Mouse (Mus musculus) spleen, postnatal 10 days (tissue): Measurements from ENCODE around the gene Sh3bgrl2.
A peak's percentile ranks its signal among the peaks of the same experiment; 100 is the strongest.
"Not testable (repeated sequence)": the region's sequence is repeated elsewhere in the genome, so short reads cannot be mapped to it uniquely, and the experiment has no call there.

Experiments
- DNase-seq, 2 experiments: peaks; one replicate each; pipeline ENCODE4 v3.0.0; 2021 to 2022; ENCODE audit warnings: low spot score in 2 of 2

The Sh3bgrl2 gene

DNA sequence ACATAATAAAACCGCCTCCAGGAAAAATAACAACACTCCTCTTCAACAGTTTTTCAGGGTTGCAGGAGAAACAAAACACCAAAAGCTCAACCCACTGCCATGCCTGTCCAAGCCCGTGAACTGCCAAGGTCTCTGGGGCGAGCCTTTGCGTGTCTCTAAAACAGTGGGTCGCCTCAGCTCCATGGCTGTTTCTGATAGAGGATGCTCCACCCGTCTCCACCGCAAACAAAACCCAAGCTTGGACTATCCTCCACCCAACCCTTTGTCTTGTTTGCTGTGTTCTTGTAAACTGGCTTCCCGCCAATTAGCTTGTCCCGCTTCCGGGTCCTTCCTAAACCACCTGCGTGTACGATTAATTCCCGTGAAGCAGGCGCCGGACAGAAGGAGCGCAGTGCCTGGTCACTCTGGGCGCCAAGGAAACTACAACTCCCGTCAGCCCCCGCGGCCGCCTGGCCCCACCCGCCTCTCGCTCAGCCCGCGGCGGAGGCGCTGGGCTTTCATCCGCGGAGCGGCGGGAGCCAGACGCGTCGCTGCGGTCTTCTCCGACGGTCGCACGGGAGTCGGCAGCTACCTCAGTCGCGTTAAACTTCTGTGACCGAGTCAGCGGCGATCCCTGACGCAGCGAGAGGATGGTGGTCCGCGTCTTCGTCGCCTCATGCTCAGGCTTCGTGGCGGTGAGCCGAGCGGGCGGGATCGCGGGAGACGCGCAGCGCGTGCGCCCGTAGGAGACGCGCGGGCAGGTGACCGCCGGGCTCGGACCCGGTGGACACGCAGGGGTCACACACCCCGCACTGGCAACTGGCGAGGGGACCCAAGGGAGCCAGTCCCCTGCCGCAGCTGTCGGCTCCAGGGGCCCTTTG is at the start of gene Sh3bgrl2:
Sh3bgrl2 (plus strand) TSS at position 498 of the 860 bp plus-strand sequence.
- DNase-seq: peak; percentile 34 to 64

- DNase-seq: not testable (repeated sequence)
Measured at GRCm38 (mm10) chr9:83519081-83519480, 29.0 kb upstream of the Sh3bgrl2 start.

GRCm38 (mm10) chr9:83519510-83520155 is 28.5 kb upstream of the Sh3bgrl2 start:
- DNase-seq: no peak

GRCm38 (mm10) chr9:83527341-83528060 is 20.6 kb upstream of the Sh3bgrl2 start:
- no peak for DNase-seq

DNA sequence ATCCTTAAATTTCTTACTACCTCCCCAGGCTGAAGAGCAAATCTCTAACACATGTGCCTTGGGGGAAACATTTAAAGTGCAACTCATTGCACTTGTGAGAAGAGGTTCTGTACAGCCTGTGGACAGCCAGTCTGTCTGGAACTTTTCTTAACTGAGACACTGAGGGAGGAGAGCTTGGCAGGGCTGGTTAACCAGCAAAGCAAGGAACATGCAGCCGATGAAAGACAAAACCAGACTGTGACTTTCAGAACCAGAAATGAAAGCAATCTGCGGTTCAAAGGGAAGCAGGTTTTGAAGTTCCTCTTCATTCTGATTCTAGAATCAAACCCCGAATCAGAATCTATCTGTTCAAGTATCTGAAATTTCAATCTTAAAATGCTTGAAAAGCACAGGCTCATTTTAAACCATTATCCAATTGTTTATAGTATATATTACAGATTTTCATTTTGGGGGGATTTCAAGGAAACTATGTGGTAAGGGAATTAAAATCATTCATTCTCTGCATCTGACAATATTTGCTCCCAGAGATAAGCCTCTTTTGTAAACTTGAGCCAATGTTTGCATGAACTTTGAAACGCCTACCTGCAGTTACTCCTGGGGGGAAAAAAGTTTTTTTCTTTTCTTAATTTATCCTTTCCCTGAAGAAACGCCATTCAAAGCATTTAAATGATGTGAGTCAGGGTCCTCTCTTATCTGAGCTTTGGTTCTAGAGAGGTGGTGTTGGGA is 14.9 kb upstream of the Sh3bgrl2 start:
- no peak for DNase-seq

DNA sequence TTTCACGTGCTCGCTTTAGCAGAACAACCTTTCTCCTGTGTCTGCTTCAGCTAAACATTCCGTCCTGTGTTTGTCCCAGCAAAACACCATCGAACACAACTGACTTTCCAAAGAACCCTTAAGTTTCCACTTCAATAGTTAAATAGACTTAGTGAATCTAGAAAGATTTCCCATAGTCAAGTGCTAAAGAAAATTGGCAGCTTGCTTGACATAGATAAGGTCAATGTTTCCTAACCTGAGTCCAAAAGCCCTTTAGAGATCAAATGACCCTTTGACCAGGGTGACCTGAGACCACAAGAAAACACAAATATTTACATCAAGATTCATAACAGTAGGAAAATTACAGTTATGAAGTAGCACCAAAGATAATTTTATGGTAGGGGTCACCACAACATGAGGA is 11.2 kb upstream of the Sh3bgrl2 start:
- no peak for DNase-seq

DNA sequence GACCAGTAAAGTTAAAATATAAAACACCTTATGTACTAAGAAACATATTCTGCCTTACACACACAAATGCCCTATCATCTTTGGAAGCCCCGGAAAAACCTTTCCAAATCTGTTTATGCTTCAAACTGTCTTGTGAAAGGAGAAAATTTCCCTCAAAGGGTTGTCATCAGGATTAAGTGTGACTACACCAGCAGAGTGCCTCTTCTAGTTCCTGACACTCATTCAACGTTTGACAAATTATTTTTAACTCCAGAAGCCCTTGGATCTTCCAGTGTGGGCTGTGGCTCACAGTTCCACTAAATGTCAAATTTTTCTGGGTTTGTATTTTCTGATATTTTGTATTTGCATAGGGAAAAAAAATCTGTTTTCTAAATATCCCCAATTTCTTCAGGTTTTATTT is 10.6 kb upstream of the Sh3bgrl2 start:
- no peak for DNase-seq

- DNase-seq: no peak
Measured at GRCm38 (mm10) chr9:83537921-83538536, 10.1 kb upstream of the Sh3bgrl2 start.

DNA sequence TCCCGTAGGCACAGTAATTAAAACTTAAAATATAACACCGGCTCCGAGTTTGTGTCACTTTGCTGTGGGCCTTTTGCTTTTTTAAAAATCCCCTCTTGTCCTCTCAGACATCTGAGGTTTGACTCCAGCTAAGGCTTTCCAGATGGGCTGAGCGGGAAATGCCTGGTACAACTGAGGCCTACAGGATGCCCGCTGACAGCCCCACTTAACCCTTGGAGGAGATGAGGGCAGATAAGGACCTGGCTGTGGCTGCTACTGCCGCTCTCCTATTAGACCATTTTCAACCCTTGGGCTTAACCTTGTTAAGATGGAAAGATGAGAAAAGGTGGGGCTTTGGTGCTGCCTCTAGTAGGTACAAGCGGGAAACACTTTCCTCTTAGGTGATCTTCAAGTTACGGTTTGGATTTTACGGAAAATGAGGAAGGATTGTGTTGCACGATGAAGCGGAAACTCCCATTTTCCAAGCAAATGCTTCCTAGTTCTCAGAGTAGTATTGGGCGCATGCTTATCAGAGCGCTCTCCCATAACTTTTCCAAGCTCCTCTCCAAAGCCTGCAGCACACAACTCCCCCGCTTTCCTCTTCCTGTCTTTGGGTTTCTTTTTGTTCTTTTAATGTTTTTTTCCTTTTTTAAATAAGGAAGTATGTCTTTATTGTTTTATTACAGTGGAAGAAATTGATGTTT is 8.2 kb upstream of the Sh3bgrl2 start:
- no peak for DNase-seq

DNA sequence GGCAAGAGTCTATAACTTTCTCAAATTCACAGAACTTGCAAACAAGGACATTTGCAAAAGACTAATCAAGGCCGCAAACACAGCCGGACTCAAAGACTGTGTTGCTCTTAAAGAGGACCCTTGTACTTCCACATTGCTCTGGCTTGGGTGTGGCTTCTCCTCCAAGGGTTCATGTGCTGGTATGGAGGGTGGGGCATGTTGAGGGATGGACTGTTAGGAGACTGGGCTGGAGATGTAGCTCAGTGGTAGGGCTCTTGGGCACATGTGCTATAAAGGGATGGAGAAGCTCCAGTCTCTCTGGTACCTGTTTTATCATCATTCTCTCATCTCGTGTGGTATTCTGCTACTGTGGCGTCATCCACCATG is 7.7 kb upstream of the Sh3bgrl2 start:
- DNase-seq: no peak

- DNase-seq: no peak
Measured at GRCm38 (mm10) chr9:83540975-83541374, 7.2 kb upstream of the Sh3bgrl2 start.

DNA sequence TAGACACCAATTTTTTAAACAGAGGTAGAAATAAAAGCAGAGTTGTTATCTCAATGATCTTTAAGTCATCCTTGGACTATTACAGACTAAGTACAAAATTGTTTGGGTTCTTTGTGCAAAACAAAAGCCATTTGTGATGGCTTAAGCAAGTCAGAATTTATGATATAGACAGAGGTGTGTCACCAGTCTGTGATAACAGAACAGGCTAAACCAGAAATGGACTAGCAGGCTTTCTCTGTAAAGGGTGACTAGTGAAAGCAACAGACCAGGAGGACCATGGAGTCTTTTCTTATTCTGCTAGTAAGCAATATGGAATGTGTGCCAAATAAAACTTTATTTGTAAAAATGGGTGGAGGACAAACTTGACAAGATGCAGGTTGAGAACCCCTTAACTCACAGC is 2.9 kb upstream of the Sh3bgrl2 start:
- no peak for DNase-seq

GRCm38 (mm10) chr9:83546316-83546715 is 1.8 kb upstream of the Sh3bgrl2 start:
- DNase-seq: no peak

- DNase-seq: no peak
Measured at GRCm38 (mm10) chr9:83547229-83547628, 898 bp upstream of the Sh3bgrl2 start.

- DNase-seq: no peak
Measured at GRCm38 (mm10) chr9:83549866-83550265, 1.7 kb downstream of the Sh3bgrl2 start.

DNA sequence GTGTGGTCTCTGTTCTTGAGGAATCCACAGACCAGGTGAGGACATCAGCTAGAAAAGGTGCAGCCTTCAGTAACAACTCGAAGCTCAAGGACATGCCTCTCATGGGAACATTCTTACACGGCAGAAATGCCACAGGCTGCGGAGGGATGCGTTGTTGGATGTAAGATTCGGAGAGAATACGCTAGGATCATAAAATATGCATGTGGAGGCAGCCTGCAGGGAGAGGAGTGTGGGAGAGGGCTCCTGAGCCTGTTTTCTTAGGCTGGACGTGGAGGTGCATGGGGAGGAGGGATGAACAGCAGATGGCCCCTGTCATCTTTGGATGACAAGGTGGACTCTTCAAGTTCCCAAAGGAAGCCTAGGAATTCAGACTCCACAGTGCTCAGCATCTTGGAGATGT is 3.0 kb downstream of the Sh3bgrl2 start:
- DNase-seq: no peak

- no peak for DNase-seq
Measured at GRCm38 (mm10) chr9:83551632-83552031, 3.5 kb downstream of the Sh3bgrl2 start.

GRCm38 (mm10) chr9:83555580-83555979 is 7.5 kb downstream of the Sh3bgrl2 start:
- DNase-seq: no peak

DNA sequence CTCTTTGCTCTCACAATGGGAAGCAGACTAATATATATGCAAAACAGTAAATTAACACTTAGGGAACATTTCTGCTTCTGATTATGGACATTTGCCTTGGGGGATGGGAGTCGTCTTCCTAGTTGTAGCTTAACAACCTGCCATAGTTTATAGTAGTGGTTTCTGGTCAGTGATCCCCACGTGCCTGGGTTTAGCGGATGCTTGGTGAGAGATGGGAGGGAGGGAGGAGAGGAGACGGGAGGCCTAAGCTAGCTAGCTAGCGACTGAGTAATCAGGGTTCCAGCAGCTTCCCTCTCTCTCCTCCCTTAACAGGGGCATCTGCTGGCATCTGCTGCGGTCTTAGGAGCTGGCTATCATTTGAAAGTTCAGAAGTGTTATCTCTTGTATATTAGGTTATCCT is 8.1 kb downstream of the Sh3bgrl2 start:
- DNase-seq: no peak

DNA sequence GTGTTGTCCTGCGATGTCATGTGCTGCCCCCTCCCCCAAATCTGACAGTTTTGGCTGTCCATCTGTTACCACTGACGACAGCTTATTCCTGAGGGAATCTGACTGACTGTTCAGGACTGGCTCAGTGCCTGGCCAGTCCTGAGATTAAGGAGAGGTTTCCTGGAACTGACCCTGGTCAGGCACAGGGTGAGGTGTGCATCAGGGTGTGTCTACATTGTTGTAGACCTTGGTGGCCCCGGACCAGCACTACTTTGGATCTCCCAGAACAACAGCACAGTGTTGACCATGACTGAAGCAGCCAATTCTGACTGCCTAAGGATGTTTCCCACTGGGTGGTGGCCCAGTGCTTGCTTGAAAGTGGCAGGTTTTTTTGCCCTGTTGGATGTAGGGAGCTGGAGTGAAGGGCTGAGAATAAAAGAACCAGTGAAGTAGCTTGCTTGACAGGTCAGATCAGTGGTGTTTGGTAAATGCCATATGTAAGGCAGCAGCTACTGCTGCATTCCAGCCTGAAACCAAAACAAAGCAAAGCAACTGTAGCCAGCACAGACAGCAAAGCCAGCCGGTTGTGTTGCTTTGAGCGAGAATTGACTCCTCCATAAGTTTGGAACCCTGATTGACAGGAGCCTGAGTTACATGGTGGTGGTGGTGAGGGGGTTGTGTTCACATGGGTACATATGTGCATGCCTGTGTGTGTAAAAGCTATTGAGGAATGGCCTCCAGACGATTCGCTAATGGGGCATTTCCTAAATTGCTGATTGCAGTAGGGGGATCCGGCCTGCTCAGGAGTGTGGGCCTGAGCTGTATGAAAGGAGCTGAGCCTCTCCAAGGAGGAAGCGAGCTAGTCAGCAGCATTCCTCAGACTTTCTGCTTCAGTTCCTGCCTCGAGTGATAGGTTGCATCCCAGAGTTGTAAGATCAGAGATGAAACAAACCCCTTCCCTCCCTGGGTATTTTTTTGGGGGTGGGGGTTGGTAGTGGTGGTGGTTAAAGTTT is 8.9 kb downstream of the Sh3bgrl2 start:
- DNase-seq: no peak
